Mouse (Mus musculus) intestine, embryonic 16.5 days (tissue): ENCODE measurements around the gene Lhfpl5. TPM values are rescaled to one million over a fixed set of nuclear protein-coding genes. Genes with fewer than 3 reads are reported as not detected.

Experiments
- ATAC-seq: fragments of 200-750 bp; cut with Nextera tagmentation; 2 replicates; pipeline ENCODE4 v1.8.0; 2017; ENCODE audit warnings: moderate TSS enrichment, moderate library complexity
- H3K27ac ChIP-seq: fragments of 300-500 bp; sonication (generic); 2 replicates; pipeline ENCODE4 v1.5.1; 2014; ENCODE audit warnings: mild to moderate bottlenecking, low read length
- H3K27me3 ChIP-seq: fragments of 300-500 bp; sonication (generic); replicated peaks from 2 replicates; pipeline ENCODE4 v1.6.1; 2014; ENCODE audit warnings: low read length, control low read depth, mixed read lengths; ENCODE audit not compliant: control insufficient read depth, insufficient read depth
- H3K36me3 ChIP-seq: fragments of 300-500 bp; sonication (generic); 2 replicates; pipeline ENCODE4 v1.6.1; 2014; ENCODE audit warnings: low read length, control low read depth; ENCODE audit not compliant: control insufficient read depth, insufficient read depth
- H3K4me1 ChIP-seq: fragments of 300-500 bp; sonication (generic); 2 replicates; pipeline ENCODE4 v1.6.1; 2014; ENCODE audit warnings: low read length, control low read depth, mixed read lengths; ENCODE audit not compliant: control insufficient read depth, insufficient read depth
- H3K4me2 ChIP-seq: fragments of 300-500 bp; sonication (generic); 2 replicates; pipeline ENCODE4 v1.6.1; 2014; ENCODE audit warnings: low read depth, low read length, control low read depth
- H3K4me3 ChIP-seq: fragments of 300-500 bp; sonication (generic); 2 replicates; pipeline ENCODE4 v1.5.1; 2014; ENCODE audit warnings: mild to moderate bottlenecking, low read length
- H3K9ac ChIP-seq: fragments of 300-500 bp; sonication (generic); 2 replicates; pipeline ENCODE4 v1.6.1; 2014; ENCODE audit warnings: low read depth, low read length
- H3K9me3 ChIP-seq: fragments of 300-500 bp; sonication (generic); 2 replicates; pipeline ENCODE4 v1.6.1; 2016; ENCODE audit warnings: low read length, control low read depth; ENCODE audit not compliant: control insufficient read depth
- WGBS: fragments of 180-500 bp; shearing (Covaris S2); extraction: QIAGEN DNeasy Blood & Tissue Kit; methylation state at CpG from one replicate; pipeline ENCODE4 v1.1.7; 2014; 5-methylcytosine and 5-hydroxymethylcytosine counted together
- polyA plus RNA-seq: library from polyadenylated mRNA; unstranded; fragments of >200 nt; fragmentation: Nextera tagmentation; extraction: Ambion mirVana; gene quantifications from 2 replicates; pipeline ENCODE4 v1.2.1, GENCODE M21; 2015

Lhfpl5 gene
- polyA plus RNA-seq, 1 experiment from 2014 or later: 0.92 TPM

DNA sequence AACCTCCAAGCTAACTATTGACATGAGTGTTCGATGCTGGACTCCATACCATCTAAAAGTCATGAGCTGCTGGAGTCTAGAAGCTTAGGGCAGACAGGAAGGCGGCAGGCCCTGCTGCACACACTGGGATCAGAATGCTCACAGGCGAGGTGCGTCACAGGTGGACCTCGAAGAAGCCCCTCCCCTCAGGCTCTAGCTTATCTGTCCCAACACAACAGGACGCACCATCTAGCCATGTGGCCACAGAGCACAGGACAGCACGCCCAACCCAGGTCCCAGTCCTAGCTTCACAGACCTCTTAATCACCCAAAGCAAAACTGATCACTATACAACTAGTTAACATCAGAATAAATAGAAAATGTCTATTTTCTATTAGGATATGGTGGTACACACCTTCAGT is 42.7 kb downstream of the Lhfpl5 start:
- Histone ChIP-seq H3K27ac (no peak overlapping the region), H3K4me3 (no peak overlapping the region), H3K4me2 (no peak overlapping the region), H3K9me3 (no peaks in the 10 kb centered on the region), H3K4me1 (peaks cover 26% of the 10 kb centered on the region), H3K27me3 (no peaks in the 10 kb centered on the region), H3K9ac (no peak overlapping the region), H3K36me3 (no peaks in the 10 kb centered on the region)
- 66% methylated on average over 7 of the region's 7 CpGs for WGBS
- ATAC-seq: no peak

DNA sequence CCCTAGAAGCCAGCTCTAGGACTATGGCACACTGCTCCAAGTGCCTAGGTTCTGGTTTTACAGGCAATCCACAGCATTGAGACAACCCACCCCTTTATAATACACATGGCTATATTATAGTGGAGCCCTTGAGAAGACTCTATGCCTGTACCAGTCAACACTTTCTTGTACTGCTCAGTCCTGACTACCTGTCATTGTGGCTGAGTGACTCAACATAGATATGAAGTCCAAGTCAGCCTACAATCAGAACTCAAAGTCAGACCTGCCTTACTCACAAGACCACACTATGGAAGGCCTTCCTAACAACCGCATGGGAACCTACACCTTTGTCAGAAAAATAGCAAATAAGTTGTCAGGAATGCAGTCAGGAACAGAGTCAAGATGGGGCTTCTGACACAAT is 43.3 kb downstream of the Lhfpl5 start:
- Histone ChIP-seq H3K27ac (no peak overlapping the region), H3K36me3 (no peaks in the 10 kb centered on the region), H3K27me3 (no peaks in the 10 kb centered on the region), H3K9ac (no peak overlapping the region), H3K9me3 (no peaks in the 10 kb centered on the region), H3K4me3 (no peak overlapping the region), H3K4me2 (no peak overlapping the region), H3K4me1 (peaks cover 26% of the 10 kb centered on the region)
- WGBS: 96% methylated on average over 1 of the region's 1 CpGs
- no peak for ATAC-seq

DNA sequence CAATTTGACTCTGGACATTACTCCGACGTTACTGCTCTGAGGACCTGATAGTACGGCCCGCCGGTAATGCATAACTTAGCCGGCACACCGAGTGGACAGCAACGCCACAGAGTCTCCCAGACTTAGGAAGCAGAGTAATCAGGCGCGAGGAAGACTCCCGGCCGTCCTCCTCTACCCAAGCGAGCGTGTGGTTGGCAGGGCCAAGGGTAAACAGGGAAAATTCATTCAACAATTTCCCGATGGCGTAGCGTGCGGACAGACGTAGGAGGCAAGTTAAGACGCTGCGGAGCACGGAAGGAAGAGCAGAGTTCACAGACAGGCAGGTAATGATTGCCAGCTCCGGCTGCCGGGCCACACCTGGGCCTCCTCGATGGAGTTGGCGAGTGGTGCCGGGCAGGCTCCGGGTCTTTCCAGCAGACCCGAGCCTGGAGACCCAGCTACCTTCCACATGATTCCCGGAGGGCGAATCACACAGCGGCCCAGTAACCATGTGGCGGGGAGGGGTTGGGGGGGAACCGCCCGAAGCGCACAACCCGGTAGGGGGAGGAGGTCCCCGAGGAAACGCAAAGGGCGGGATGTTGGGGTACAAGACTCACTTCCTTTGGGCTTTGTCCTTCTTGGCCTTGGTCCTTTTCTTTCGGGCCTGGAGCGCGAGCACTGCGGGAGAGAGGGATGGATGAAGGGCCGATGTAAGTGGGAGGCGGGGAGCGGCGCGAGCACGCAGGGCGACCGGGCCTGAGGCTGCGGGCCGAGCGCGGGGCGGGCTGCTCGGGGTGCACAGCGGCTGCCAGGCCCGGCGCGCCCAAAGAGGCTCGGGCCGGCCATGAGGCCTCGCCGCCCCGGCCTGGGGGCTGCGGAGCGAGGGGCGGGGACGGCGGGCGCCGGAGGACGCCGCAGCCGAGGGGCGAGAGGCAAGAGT is 46.2 kb downstream of the Lhfpl5 start:
- WGBS: under 1% methylated on average over 76 of the region's 78 CpGs
- Histone ChIP-seq H3K4me2 (peak overlapping the region; percentile 70), H3K36me3 (no peaks in the 10 kb centered on the region), H3K9ac (peak overlapping the region; percentile 94), H3K9me3 (no peaks in the 10 kb centered on the region), H3K4me3 (peak overlapping the region; percentile 99), H3K27me3 (no peaks in the 10 kb centered on the region), H3K4me1 (peaks cover 17% of the 10 kb centered on the region), H3K27ac (peak overlapping the region; percentile 94)
- peak; percentile 73 for ATAC-seq

DNA sequence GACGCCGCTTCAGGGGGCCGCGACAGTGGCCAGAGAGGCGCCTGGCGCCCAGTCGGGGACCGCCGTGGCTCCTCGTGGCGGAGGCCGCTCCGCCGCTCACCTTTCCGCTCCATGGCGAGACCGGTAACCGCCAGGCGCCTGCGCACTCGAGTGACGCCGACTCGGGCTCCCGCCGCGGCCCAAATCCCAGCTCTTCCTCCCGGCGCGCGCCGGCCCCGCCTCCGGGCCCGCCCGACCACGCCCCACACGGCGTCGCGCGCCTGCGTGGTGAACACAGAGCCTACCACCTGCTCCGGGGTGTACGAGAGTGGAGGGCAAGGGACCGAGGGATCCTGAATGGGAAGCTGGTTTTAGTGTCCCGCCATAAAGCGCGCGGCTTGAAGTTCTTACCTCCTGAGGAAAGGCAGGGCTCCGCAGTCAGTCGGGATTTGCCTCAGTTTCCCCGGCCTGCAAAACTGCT is 46.9 kb downstream of the Lhfpl5 start, which contains the start of gene Srpk1:
Srpk1 (minus strand) TSS at position 410 of the 460 bp plus-strand sequence.
- WGBS: under 1% methylated on average over 52 of the region's 53 CpGs
- H3K4me1 ChIP-seq: peaks cover 17% of the 10 kb centered on the region
- ATAC-seq: peak; percentile 94

GRCm38 (mm10) chr17:28624841-28625240 is 49.4 kb downstream of the Lhfpl5 start:
- H3K27ac ChIP-seq: no peak overlapping the region
- no peaks in the 10 kb centered on the region for H3K9me3 ChIP-seq
- no peak overlapping the region for H3K9ac ChIP-seq
- H3K4me1 ChIP-seq: peaks cover 25% of the 10 kb centered on the region
- 70% methylated on average over 2 of the region's 2 CpGs for WGBS
- ATAC-seq: no peak
- no peaks in the 10 kb centered on the region for H3K36me3 ChIP-seq
- no peak overlapping the region for H3K4me3 ChIP-seq
- H3K27me3 ChIP-seq: no peaks in the 10 kb centered on the region
- H3K4me2 ChIP-seq: no peak overlapping the region

More for the DNA sequence above, 46.9 kb downstream of the Lhfpl5 start, which contains the start of gene Srpk1:
- peak within 1 kb of the TSS; percentile 94 for H3K27ac ChIP-seq
- peak within 1 kb of the TSS; percentile 70 for H3K4me2 ChIP-seq
- no peaks in the 10 kb centered on the region for H3K36me3 ChIP-seq
- no peaks in the 10 kb centered on the region for H3K27me3 ChIP-seq
- peak within 1 kb of the TSS; percentile 94 for H3K9ac ChIP-seq
- no peaks in the 10 kb centered on the region for H3K9me3 ChIP-seq
- peak within 1 kb of the TSS; percentile 99 for H3K4me3 ChIP-seq

GRCm38 (mm10) chr17:28625327-28625726 is 49.9 kb downstream of the Lhfpl5 start:
- Histone ChIP-seq H3K4me2 (no peak overlapping the region), H3K27ac (no peak overlapping the region), H3K36me3 (no peaks in the 10 kb centered on the region), H3K4me1 (peaks cover 25% of the 10 kb centered on the region), H3K27me3 (no peaks in the 10 kb centered on the region), H3K4me3 (no peak overlapping the region), H3K9me3 (no peaks in the 10 kb centered on the region), H3K9ac (no peak overlapping the region)
- no peak for ATAC-seq
- WGBS: 89% methylated on average over 15 of the region's 15 CpGs

- Histone ChIP-seq H3K4me2 (no peak overlapping the region), H3K4me1 (peaks cover 16% of the 10 kb centered on the region), H3K9me3 (no peaks in the 10 kb centered on the region), H3K27me3 (no peaks in the 10 kb centered on the region), H3K27ac (no peak overlapping the region), H3K36me3 (no peaks in the 10 kb centered on the region), H3K9ac (no peak overlapping the region), H3K4me3 (no peak overlapping the region)
- no peak for ATAC-seq
- WGBS: 86% methylated on average over 2 of the region's 2 CpGs
Measured at GRCm38 (mm10) chr17:28626937-28627336, 51.5 kb downstream of the Lhfpl5 start.

DNA sequence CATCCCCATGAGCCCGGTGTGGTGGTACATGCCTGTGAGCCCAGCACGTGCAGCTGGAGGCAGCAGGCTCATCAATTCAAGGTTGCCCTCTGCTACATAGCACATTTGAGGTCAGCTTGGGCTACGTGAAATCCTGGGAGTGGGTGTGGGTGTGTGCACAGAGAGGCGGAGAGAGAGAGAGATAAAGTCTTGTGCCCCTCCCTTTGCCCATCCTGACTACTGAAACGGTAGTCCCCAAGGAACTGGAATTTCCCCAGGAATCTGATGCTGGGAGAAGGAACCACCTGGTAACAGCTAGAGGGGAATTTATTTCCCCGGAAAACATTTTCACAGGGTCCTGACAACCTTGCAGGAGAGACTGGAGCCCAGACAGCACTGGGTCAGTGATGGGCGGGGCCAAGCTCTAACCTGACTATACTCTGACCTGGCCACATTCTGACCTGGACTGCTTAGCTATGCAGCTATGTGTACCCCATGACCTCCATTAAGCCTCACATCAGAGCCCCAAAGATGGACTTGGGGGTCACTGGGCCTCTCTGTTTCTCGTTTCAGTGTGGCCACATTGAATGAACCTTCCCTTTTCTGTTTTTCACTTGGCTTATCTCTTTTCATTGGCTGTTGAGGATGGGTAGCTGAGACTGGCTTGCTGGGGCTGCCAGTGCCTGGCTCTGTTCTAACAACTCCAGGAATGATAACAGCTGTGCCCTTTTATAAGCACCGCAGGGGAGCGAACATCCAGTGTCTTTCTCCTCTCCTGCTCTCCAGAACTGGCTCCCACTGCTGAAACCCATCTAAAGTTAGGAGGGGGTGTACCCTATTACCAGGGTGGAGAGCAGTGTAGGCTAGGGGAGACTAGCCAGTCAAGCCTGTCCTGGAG is 53.0 kb downstream of the Lhfpl5 start:
- no peak overlapping the region for H3K27ac ChIP-seq
- no peak overlapping the region for H3K4me3 ChIP-seq
- H3K4me2 ChIP-seq: no peak overlapping the region
- ATAC-seq: peak; percentile 45; the same call in 1 of the 2 replicates
- no peak overlapping the region for H3K9ac ChIP-seq
- no peaks in the 10 kb centered on the region for H3K27me3 ChIP-seq
- no peaks in the 10 kb centered on the region for H3K36me3 ChIP-seq
- peaks cover 12% of the 10 kb centered on the region for H3K4me1 ChIP-seq
- H3K9me3 ChIP-seq: no peaks in the 10 kb centered on the region
- WGBS: 37% methylated on average over 10 of the region's 10 CpGs

- no peak overlapping the region for H3K4me2 ChIP-seq
- H3K4me1 ChIP-seq: peaks cover 12% of the 10 kb centered on the region
- no peaks in the 10 kb centered on the region for H3K27me3 ChIP-seq
- H3K27ac ChIP-seq: no peak overlapping the region
- no peaks in the 10 kb centered on the region for H3K9me3 ChIP-seq
- no peaks in the 10 kb centered on the region for H3K36me3 ChIP-seq
- WGBS: 42% methylated on average over 3 of the region's 3 CpGs
- peak; percentile 89 for ATAC-seq
- no peak overlapping the region for H3K4me3 ChIP-seq
- no peak overlapping the region for H3K9ac ChIP-seq
Measured at GRCm38 (mm10) chr17:28629125-28629524, 53.7 kb downstream of the Lhfpl5 start.
